Mouse (Mus musculus): ENCODE measurements around the gene Extl2. TPM values are rescaled to one million over a fixed set of nuclear protein-coding genes. Genes with fewer than 3 reads are reported as not detected.

Gene Extl2
- polyA plus RNA-seq, 1 experiment from 2014 or later = 24.6 TPM

- no peak overlapping the region for H3K9ac ChIP-seq (replicated peaks)
- H3K27me3 ChIP-seq = no peaks in the 10 kb centered on the region
- no peak overlapping the region for H3K4me2 ChIP-seq (replicated peaks)
- H3K4me1 ChIP-seq = no peaks in the 10 kb centered on the region
- peaks cover 67% of the 10 kb centered on the region for H3K36me3 ChIP-seq
- no peak for ATAC-seq (replicated peaks)
- no peak overlapping the region for H3K27ac ChIP-seq (replicated peaks)
- WGBS = 28% methylated on average over 1 of the region's 1 CpGs
- no peak overlapping the region for H3K4me3 ChIP-seq
- no peaks in the 10 kb centered on the region for H3K9me3 ChIP-seq
Measured at GRCm38 (mm10) chr3:115979000-115979399, 28.3 kb upstream of the Extl2 start.

- no peak for ATAC-seq (replicated peaks)
- H3K9ac ChIP-seq (replicated peaks) = no peak overlapping the region
- H3K4me3 ChIP-seq = no peak overlapping the region
- H3K27me3 ChIP-seq = no peaks in the 10 kb centered on the region
- 96% methylated on average over 8 of the region's 8 CpGs for WGBS
- H3K27ac ChIP-seq (replicated peaks) = no peak overlapping the region
- no peaks in the 10 kb centered on the region for H3K4me1 ChIP-seq
- H3K36me3 ChIP-seq = peaks cover 50% of the 10 kb centered on the region
- no peaks in the 10 kb centered on the region for H3K9me3 ChIP-seq
- no peak overlapping the region for H3K4me2 ChIP-seq (replicated peaks)
Measured at GRCm38 (mm10) chr3:115983217-115983616, 24.0 kb upstream of the Extl2 start.

- no peak overlapping the region for H3K4me3 ChIP-seq
- 94% methylated on average over 9 of the region's 9 CpGs for WGBS
Measured at GRCm38 (mm10) chr3:115984653-115985052, 22.6 kb upstream of the Extl2 start.

GRCm38 (mm10) chr3:115985183-115985892 is 21.9 kb upstream of the Extl2 start:
- Histone ChIP-seq H3K4me3 (no peak overlapping the region), H3K4me1 (no peaks in the 10 kb centered on the region), H3K9me3 (no peaks in the 10 kb centered on the region), H3K27me3 (no peaks in the 10 kb centered on the region), H3K9ac (replicated peaks) (no peak overlapping the region), H3K4me2 (replicated peaks) (no peak overlapping the region), H3K27ac (replicated peaks) (no peak overlapping the region), H3K36me3 (peaks cover 54% of the 10 kb centered on the region)
- WGBS = 65% methylated on average over 9 of the region's 9 CpGs
- no peak for ATAC-seq (replicated peaks)

More at GRCm38 (mm10) chr3:115984653-115985052, 22.6 kb upstream of the Extl2 start:
- H3K4me2 ChIP-seq (replicated peaks) = no peak overlapping the region
- H3K9me3 ChIP-seq = no peaks in the 10 kb centered on the region
- no peak overlapping the region for H3K9ac ChIP-seq (replicated peaks)
- H3K27me3 ChIP-seq = no peaks in the 10 kb centered on the region
- no peaks in the 10 kb centered on the region for H3K4me1 ChIP-seq
- H3K27ac ChIP-seq (replicated peaks) = no peak overlapping the region
- no peak for ATAC-seq (replicated peaks)
- H3K36me3 ChIP-seq = peaks cover 50% of the 10 kb centered on the region

- no peak overlapping the region for H3K9ac ChIP-seq (replicated peaks)
- 91% methylated on average over 4 of the region's 4 CpGs for WGBS
- no peak overlapping the region for H3K27ac ChIP-seq (replicated peaks)
- H3K4me3 ChIP-seq = no peak overlapping the region
- ATAC-seq (replicated peaks) = no peak
- H3K9me3 ChIP-seq = no peaks in the 10 kb centered on the region
- no peak overlapping the region for H3K4me2 ChIP-seq (replicated peaks)
- no peaks in the 10 kb centered on the region for H3K4me1 ChIP-seq
- no peaks in the 10 kb centered on the region for H3K27me3 ChIP-seq
- H3K36me3 ChIP-seq = peaks cover 19% of the 10 kb centered on the region
Measured at GRCm38 (mm10) chr3:115992103-115992502, 15.2 kb upstream of the Extl2 start.

GRCm38 (mm10) chr3:115992588-115992987 is 14.7 kb upstream of the Extl2 start:
- Histone ChIP-seq H3K4me2 (replicated peaks) (no peak overlapping the region), H3K36me3 (peaks cover 20% of the 10 kb centered on the region), H3K9me3 (no peaks in the 10 kb centered on the region), H3K27ac (replicated peaks) (no peak overlapping the region), H3K9ac (replicated peaks) (no peak overlapping the region), H3K27me3 (no peaks in the 10 kb centered on the region), H3K4me1 (no peaks in the 10 kb centered on the region), H3K4me3 (no peak overlapping the region)
- ATAC-seq (replicated peaks) = no peak
- WGBS = 88% methylated on average over 4 of the region's 4 CpGs

- WGBS = 85% methylated on average over 10 of the region's 10 CpGs
- H3K4me3 ChIP-seq = no peak overlapping the region
- no peak overlapping the region for H3K9ac ChIP-seq (replicated peaks)
- no peaks in the 10 kb centered on the region for H3K4me1 ChIP-seq
- ATAC-seq (replicated peaks) = no peak
- H3K9me3 ChIP-seq = no peaks in the 10 kb centered on the region
- peaks cover 22% of the 10 kb centered on the region for H3K36me3 ChIP-seq
- no peak overlapping the region for H3K27ac ChIP-seq (replicated peaks)
- no peak overlapping the region for H3K4me2 ChIP-seq (replicated peaks)
- H3K27me3 ChIP-seq = no peaks in the 10 kb centered on the region
Measured at GRCm38 (mm10) chr3:115993025-115993424, 14.2 kb upstream of the Extl2 start.

GRCm38 (mm10) chr3:115996929-115997328 is 10.3 kb upstream of the Extl2 start:
- 91% methylated on average over 5 of the region's 5 CpGs for WGBS
- Histone ChIP-seq H3K27me3 (no peaks in the 10 kb centered on the region), H3K4me1 (no peaks in the 10 kb centered on the region), H3K4me3 (no peak overlapping the region), H3K27ac (replicated peaks) (no peak overlapping the region), H3K36me3 (peaks cover 20% of the 10 kb centered on the region), H3K9ac (replicated peaks) (no peak overlapping the region), H3K9me3 (no peaks in the 10 kb centered on the region), H3K4me2 (replicated peaks) (no peak overlapping the region)
- no peak for ATAC-seq (replicated peaks)

GRCm38 (mm10) chr3:116006284-116006977 is 831 bp upstream of the Extl2 start:
- 7% methylated on average over 12 of the region's 12 CpGs for WGBS
- H3K27ac ChIP-seq (replicated peaks) = peak overlapping the region; percentile 91
- H3K27me3 ChIP-seq = no peaks in the 10 kb centered on the region
- H3K4me1 ChIP-seq = peaks cover 40% of the 10 kb centered on the region
- peak overlapping the region; percentile 83 for H3K4me2 ChIP-seq (replicated peaks)
- H3K9me3 ChIP-seq = no peaks in the 10 kb centered on the region
- H3K9ac ChIP-seq (replicated peaks) = peak overlapping the region; percentile 85
- peak overlapping the region; percentile 97 for H3K4me3 ChIP-seq
- 0 out of 2 replicates have a peak, but pooled peaks cover 12% of the 10 kb centered on the region for H3K36me3 ChIP-seq
- no peak; the same call in 1 of the 2 replicates for ATAC-seq (replicated peaks)

- Histone ChIP-seq H3K4me2 (replicated peaks) (peak overlapping the region; percentile 83), H3K4me1 (peaks cover 40% of the 10 kb centered on the region), H3K27ac (replicated peaks) (peak overlapping the region; percentile 91), H3K9me3 (no peaks in the 10 kb centered on the region), H3K4me3 (peak overlapping the region; percentile 97), H3K9ac (replicated peaks) (peak overlapping the region; percentile 85), H3K27me3 (no peaks in the 10 kb centered on the region), H3K36me3 (0 out of 2 replicates have a peak, but pooled peaks cover 5% of the 10 kb centered on the region)
- 0% methylated on average over 12 of the region's 12 CpGs for WGBS
- ATAC-seq (replicated peaks) = peak; percentile 68
Measured at GRCm38 (mm10) chr3:116007941-116008440, 729 bp downstream of the Extl2 start.

- Histone ChIP-seq H3K4me2 (replicated peaks) (peak overlapping the region; percentile 83; the same call in 1 of the 2 replicates), H3K27ac (replicated peaks) (no peak overlapping the region), H3K4me3 (no peak overlapping the region), H3K4me1 (peaks cover 34% of the 10 kb centered on the region), H3K9me3 (no peaks in the 10 kb centered on the region), H3K27me3 (no peaks in the 10 kb centered on the region), H3K9ac (replicated peaks) (no peak overlapping the region), H3K36me3 (no peaks in the 10 kb centered on the region)
- WGBS = 84% methylated on average over 17 of the region's 17 CpGs
- ATAC-seq (replicated peaks) = no peak
Measured at GRCm38 (mm10) chr3:116009622-116010344, 2.5 kb downstream of the Extl2 start.

GRCm38 (mm10) chr3:116014901-116015300 is 7.6 kb downstream of the Extl2 start:
- Histone ChIP-seq H3K27me3 (no peaks in the 10 kb centered on the region), H3K4me1 (peaks cover 9% of the 10 kb centered on the region), H3K4me2 (replicated peaks) (no peak overlapping the region), H3K27ac (replicated peaks) (no peak overlapping the region), H3K9ac (replicated peaks) (no peak overlapping the region), H3K9me3 (no peaks in the 10 kb centered on the region), H3K36me3 (no peaks in the 10 kb centered on the region), H3K4me3 (no peak overlapping the region)
- ATAC-seq (replicated peaks) = no peak
- WGBS = 90% methylated on average over 6 of the region's 6 CpGs

Data from forebrain, embryonic 15.5 days (tissue).